Mouse (Mus musculus) lung, embryonic 15.5 days (tissue): ENCODE measurements at regions not wholly inside any gene's neighbourhood (a gene's known extent, or its start where the extent isn't known, plus 50 kb on each side); places are given as distances from the start of the nearest gene placed in this dataset.

ENCODE experiments used
- ATAC-seq: fragments of 200-750 bp; cut with Nextera tagmentation; 2 replicates; pipeline ENCODE4 v1.8.0; 2017; ENCODE audit warnings: moderate number of reproducible peaks, borderline replicate concordance; ENCODE audit not compliant: low FRiP score, low TSS enrichment; ENCODE audit errors: extremely low read depth
- H3K27ac ChIP-seq: fragments of 300-500 bp; sonication (generic); 2 replicates; pipeline ENCODE4 v1.5.1; 2015; ENCODE audit warnings: moderate library complexity, mild to moderate bottlenecking, inconsistent platforms
- H3K27me3 ChIP-seq: fragments of 300-500 bp; sonication (generic); 2 replicates; pipeline ENCODE4 v1.6.1; 2015; ENCODE audit warnings: inconsistent platforms
- H3K36me3 ChIP-seq: fragments of 300-500 bp; sonication (generic); 2 replicates; pipeline ENCODE4 v1.6.1; 2015; ENCODE audit warnings: inconsistent platforms
- H3K4me1 ChIP-seq: fragments of 300-500 bp; sonication (generic); 2 replicates; pipeline ENCODE4 v1.6.1; 2015; ENCODE audit warnings: inconsistent platforms
- H3K4me2 ChIP-seq: fragments of 300-500 bp; sonication (generic); 2 replicates; pipeline ENCODE4 v1.6.1; 2015; ENCODE audit warnings: inconsistent platforms, mild to moderate bottlenecking, moderate library complexity
- H3K4me3 ChIP-seq: fragments of 300-500 bp; sonication (generic); 2 replicates; pipeline ENCODE4 v1.5.1; 2015; ENCODE audit warnings: mild to moderate bottlenecking, inconsistent platforms
- H3K9ac ChIP-seq: fragments of 300-500 bp; sonication (generic); 2 replicates; pipeline ENCODE4 v1.6.1; 2015; ENCODE audit warnings: inconsistent platforms
- H3K9me3 ChIP-seq: fragments of 300-500 bp; sonication (generic); 2 replicates; pipeline ENCODE4 v1.6.1; 2016; ENCODE audit warnings: inconsistent platforms
- WGBS: fragments of 180-500 bp; shearing (Covaris S2); methylation state at CpG from one replicate; pipeline ENCODE4 v1.1.7; 2015; 5-methylcytosine and 5-hydroxymethylcytosine counted together

DNA sequence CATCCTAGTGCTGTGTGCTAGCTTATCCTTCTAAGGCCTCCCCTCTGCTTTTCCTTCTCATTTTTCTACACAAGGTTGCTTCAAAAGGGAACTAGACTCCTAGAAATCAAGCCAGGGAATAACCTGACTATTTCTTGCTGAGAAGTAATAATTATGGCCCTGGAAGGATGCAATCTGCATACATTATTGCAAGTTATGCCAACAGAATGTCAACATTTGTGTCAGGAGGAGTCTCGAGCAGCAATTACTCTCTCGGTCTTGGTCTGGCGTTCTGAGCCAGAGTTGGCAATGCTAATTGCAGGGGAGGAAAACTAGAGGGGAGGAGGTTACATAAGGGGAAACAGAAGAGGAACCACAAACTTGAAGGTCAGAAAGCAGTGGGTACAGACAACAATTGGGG lies 441.3 kb upstream of the Brinp1 start:
- Histone ChIP-seq H3K4me3 (no peak overlapping the region), H3K9ac (no peak overlapping the region), H3K9me3 (no peaks in the 10 kb centered on the region), H3K27me3 (no peaks in the 10 kb centered on the region), H3K4me1 (no peaks in the 10 kb centered on the region), H3K36me3 (no peaks in the 10 kb centered on the region), H3K27ac (no peak overlapping the region), H3K4me2 (no peak overlapping the region)
- 75% methylated on average over 3 of the region's 3 CpGs for WGBS
- ATAC-seq: no peak

DNA sequence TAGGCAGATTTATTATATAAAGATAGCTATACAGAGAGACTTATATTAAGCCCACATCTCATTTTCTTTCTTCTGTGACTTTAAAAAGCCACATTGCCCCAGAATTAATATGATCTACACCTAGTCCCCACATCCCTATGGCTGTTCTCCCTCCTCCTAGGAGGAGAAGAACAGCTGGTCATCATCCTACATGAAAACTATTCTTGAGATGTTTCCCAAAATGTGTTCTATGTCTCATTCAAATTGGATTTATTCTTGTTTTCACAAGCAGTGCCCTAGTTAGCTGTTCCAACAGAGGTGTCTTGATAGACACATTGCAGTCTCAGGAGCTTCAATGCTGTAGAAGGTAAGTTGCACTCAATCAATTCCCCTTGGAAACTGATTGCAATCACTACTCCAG lies 429.1 kb upstream of the Brinp1 start:
- no peak for ATAC-seq
- Histone ChIP-seq H3K4me1 (no peaks in the 10 kb centered on the region), H3K36me3 (no peaks in the 10 kb centered on the region), H3K27ac (no peak overlapping the region), H3K9me3 (no peaks in the 10 kb centered on the region), H3K4me2 (no peak overlapping the region), H3K27me3 (no peaks in the 10 kb centered on the region), H3K9ac (no peak overlapping the region), H3K4me3 (no peak overlapping the region)

DNA sequence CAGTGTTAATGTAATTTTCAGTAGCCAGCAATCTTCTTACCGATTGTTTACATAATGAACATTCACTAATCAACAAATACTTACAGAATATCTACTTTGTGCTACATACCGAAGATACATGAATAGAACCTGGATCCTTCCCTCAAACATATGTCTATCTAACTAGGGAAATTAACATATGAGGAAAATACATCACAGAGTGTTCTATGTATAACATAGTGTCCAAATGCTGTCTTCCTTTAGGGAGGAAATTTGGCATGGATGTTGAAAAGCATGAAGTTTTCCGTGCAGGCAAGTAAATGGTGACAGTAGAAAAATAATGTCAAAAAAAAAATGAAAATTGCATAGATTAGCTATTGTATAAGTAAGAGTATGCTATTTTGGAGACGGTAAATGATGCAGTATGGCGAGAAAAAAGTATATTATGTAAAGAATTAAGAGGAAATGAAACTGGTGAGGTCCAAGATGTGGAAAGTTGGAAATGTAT lies 392.8 kb upstream of the Brinp1 start:
- no peak overlapping the region for H3K9ac ChIP-seq
- 74% methylated on average over 5 of the region's 5 CpGs for WGBS
- no peak overlapping the region for H3K4me3 ChIP-seq
- ATAC-seq: no peak
- no peaks in the 10 kb centered on the region for H3K36me3 ChIP-seq
- H3K9me3 ChIP-seq: no peaks in the 10 kb centered on the region
- no peaks in the 10 kb centered on the region for H3K4me1 ChIP-seq
- H3K27me3 ChIP-seq: no peaks in the 10 kb centered on the region
- H3K27ac ChIP-seq: no peak overlapping the region
- no peak overlapping the region for H3K4me2 ChIP-seq

DNA sequence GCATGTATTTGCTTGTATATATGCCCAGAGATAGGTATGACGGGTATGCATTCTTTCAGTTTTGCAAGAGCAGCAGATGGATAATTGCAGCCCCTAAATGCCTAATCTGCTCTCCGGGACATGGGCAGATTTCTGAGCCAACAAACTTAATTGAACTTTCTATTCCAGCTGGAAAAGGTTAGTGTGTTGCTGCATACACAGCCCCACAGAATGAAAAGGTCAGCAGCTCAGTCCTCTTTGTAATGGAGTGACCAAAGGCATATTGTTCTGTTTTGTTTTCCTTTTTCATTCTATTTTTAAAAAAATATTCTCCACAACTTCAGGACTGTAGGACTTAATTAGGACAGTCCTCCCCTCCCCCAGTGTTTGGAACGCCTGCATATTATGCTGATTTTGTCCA lies 373.4 kb upstream of the Brinp1 start:
- Histone ChIP-seq H3K4me3 (no peak overlapping the region), H3K27ac (no peak overlapping the region), H3K4me1 (no peaks in the 10 kb centered on the region), H3K27me3 (no peaks in the 10 kb centered on the region), H3K9ac (no peak overlapping the region), H3K4me2 (no peak overlapping the region), H3K9me3 (no peaks in the 10 kb centered on the region), H3K36me3 (no peaks in the 10 kb centered on the region)
- WGBS: 54% methylated on average over 3 of the region's 3 CpGs
- no peak for ATAC-seq
